Mouse (Mus musculus): ENCODE measurements around the gene Ptprn2. TPM values are rescaled to one million over a fixed set of nuclear protein-coding genes. Genes with fewer than 3 reads are reported as not detected.
A peak's percentile ranks its signal among the peaks of the same experiment; 100 is the strongest.

The Ptprn2 gene
- total RNA-seq, 4 experiments from 2014 or later, result 314 to 341 (median 329) TPM

DNA sequence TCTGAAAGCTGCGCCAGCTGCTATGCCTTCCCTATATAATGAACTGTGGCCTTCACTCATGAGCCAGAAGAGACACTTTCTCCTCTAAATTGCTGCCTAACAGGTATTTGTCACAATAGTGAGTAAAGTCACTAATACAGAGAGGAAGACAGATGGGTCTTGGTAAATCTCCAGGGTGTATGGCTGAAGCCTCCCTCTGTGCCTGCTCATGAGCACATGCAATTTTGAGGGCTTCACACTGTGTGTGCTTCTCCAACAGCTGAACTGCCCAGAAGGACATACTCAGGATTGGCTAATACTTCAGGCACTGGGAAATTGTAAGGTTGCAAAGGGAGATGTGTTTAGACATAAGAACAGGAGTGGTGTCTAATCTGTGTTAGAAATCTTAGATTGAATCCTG is 478.4 kb downstream of the Ptprn2 start:
- DNase-seq (ENCODE audit: low spot score in 2 of 2), result no peak

DNA sequence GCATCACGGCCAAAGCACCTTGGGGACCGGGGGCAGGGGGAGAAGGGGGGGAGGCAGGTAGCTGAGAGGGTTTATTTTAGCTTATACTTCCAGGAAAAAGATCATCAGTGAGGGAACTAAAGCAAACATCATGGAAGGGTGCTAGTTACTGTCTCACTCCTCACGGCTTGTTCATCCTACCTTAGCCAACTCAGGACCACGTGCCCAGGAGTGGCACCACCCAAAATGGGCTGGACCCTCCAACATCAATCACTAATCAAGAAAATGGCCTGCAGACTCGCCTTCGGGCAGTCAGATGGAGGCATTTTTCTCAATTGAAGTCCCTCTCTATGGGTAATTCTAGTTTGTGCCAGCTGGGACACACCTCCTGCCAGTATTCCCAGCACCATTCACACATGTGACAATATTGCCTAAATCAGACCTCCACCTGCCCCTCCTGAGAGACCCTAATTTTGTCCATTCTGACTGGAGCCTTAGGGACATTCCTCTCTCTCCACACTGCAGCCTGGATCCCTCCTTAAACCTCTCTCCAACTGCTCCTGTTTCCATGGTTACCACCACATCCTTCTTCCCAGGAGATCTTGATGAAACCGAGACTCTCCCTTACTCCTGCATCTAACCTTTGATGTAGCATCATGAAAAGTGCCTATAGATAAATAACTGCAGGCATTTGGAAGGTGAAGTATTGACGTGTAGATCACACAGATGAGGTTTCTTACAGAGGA is 482.9 kb downstream of the Ptprn2 start:
- DNase-seq (ENCODE audit: low spot score in 2 of 2), result peak in 1 of 2 experiments; percentile 20

DNA sequence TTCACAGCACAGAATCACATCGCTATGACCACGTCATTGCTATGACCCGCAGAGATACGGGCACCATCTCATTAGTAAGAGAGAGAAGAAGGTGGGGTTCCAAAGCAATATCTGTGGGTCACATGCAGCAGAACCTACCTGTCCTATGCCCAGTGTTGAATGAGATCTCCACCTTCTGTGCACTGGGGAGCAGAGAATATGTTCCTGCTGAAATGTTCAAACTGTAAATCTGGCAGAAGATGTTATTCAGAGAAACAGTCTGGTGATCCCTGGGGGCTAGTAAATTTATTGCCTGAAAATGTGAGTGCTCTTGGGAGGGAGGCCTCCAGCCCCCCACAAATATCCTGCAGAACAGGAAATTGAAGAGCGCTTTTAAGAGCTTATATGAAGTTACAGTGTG is 490.0 kb downstream of the Ptprn2 start:
- DNase-seq (ENCODE audit: low spot score in 2 of 2), result no peak

DNA sequence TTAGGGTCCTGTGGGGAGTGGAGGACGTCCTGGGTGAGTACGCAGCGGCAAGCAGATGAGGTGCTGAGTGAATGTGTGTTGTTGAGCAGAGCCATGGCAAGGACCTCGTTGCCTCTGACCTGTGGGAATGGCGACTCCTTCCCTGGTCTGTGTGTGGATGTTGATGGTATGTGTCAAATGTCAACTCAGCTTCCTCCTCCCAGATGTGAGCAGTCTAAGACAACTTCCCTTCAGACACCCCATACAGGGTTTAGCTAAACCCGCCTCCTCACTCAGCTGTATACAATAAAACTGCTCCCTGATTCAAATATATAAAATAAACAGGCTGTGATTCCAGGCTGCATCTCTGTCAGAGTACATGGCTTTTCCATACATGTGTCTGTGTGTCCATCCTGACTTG is 491.5 kb downstream of the Ptprn2 start:
- DNase-seq (ENCODE audit: low spot score in 2 of 2), result no peak

DNA sequence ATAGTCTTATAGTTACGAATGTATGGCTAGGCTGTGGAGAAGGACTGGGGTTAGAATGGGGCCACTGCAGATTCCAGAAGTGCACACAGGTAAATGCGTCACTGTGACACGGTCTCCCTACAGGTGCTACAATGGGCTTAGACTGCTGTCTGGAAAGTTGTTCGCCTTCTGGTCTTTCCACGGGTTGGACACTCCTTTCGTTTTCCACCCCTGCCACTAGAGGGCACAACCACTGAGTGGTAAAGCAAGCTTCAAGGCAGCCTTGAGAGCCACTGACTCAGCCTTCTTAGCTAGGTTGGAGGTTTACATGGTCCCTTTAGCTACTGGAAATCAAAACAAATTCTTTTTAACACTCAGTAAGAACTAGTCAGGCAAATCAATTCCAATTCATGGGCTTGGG is 492.7 kb downstream of the Ptprn2 start:
- DNase-seq (ENCODE audit: low spot score in 2 of 2), result no peak

DNA sequence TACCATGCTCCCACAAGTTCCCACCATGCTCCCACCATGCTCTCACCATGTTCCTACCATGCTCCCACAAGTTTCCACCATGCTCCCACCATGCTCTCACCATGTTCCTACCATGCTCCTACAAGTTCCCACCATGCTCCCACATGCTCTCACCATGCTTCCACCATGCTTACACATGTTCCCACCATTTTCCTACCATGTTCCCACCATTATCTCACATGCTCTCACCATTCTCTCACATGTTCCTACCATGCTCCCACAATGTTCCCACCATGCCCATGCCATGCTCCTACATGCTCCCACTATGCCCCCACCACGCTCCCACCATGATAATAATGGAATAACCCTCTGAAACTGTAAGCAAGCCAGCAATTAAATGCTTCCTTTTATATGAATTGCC is 495.8 kb downstream of the Ptprn2 start:
- no peak for DNase-seq (ENCODE audit: low spot score in 2 of 2)

DNA sequence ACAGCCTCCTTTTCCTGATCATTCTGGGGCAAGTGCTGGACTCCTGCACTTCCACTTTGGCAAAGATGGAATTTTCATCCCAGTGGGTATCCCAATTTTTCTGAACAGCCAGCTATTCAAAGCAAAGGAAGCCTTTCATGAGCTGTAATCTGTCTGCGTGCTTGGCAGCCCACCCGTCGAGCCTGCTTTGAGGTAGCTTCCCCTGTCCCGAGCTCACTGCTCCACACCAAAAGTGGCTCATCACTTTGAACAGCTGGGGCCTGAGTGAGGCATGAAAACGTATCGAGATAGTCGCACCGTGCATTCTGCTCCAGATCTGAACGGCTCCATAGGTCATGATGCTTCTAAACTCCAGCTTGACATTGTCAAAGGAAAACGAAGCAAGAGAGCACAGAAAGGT is 503.6 kb downstream of the Ptprn2 start:
- no peak for DNase-seq (ENCODE audit: low spot score in 2 of 2)

DNA sequence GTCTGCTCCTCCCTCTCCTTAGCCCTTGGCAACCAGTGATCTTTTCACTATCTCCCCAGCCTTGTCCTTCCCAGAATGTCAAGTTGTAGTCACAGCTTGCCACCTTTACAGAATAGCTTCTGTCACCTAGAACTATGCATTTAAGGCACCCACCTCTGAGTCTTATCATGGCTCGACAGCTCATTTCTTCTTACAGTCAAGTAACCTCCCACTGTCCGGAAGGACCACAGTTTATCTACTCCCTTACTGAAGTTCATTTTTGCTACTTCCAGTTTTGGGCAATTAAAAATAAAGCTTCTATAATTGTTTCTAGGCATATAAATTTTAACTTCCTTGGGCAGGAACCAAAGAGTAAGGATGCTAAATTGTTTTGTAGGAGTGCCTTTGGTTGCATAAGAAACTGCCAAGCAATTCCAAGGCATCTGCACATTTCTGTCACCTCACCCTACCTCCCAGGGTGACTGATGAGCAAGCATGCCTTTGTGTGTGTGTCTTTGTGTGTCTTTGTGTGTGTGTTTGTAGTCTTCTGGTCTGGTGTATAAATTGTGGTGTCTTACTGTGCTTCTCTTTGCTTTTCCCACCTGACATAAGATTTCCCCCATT is 516.1 kb downstream of the Ptprn2 start:
- DNase-seq (ENCODE audit: low spot score in 2 of 2), result peak in 1 of 2 experiments; percentile 27

DNA sequence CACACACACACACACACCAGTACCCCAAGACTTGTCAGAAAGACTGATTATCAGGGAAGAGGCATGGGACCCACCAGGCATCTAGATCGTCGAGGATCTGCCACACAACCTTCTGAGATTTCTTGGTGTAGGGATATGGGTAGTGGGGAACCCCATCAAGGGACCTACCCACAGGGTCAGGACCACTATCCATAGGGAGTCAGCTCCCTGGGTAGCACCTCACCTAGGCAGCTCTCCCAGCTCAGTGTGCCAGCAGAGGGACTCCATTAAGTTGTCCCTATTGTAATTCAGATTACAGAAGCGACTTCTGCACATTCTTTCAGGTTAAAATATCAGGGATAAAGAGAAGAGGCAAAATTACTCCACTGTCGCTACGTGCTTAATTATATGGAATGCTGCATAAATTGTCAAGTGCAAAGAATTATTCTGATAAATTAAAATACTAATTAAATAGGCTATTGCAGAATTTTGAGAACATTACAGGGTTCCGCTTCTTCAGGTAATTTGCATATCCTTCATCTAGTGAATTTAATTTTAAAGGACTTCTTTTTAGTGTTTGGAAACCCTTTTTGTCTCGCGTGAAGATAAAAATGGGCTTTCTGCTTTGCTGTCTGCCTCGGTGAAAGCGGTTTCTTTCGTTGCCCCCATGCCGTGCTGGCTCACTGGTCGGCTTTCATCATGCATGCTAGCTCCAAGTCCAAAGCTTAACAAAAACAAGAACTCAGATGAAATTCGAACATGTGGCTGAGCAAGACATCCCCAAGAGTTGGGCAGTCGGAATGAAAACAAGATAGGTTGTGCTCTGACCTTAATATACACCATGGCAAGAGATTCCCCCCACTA is 531.5 kb downstream of the Ptprn2 start:
- no peak for DNase-seq (ENCODE audit: low spot score in 2 of 2)

DNA sequence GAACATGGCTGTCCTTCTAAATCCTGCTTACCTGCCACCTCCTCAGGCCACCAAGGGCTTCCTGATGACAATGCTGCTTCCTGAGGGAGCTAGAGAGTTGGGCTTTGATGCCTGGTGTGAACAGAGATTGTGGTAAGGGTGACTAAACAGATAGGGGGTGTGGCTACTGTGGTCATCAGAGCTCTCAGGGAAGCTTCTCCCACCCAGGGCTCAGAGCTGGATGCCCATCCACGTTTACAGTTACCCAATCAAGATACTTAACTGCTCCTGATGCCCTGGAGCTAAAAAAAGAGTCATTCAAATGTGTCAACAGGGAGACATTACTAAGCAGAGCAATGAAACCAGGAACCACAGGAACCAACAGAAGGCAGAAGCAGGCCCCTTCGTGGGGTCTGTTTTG is 532.4 kb downstream of the Ptprn2 start:
- no peak for DNase-seq (ENCODE audit: low spot score in 2 of 2)

DNA sequence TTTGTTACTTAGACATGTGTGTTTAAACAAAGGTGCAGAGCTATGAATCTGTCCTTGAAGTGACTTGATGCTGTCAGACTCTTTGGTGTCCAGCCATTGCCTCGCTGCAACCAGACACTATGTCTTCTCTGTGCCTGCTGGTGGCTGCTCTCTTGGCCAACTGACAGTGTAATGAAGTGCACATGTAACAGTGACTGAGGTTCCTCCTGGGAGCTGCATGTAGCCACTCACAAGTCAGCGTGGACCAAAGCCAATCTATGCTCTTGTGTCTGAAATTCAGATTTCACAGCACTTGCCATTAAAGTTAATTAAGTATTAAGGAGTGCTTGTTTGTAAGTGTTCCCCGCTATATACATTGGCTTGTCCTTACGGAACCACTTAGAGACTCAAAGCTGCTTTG is 537.7 kb downstream of the Ptprn2 start:
- DNase-seq (ENCODE audit: low spot score in 2 of 2), result no peak

DNA sequence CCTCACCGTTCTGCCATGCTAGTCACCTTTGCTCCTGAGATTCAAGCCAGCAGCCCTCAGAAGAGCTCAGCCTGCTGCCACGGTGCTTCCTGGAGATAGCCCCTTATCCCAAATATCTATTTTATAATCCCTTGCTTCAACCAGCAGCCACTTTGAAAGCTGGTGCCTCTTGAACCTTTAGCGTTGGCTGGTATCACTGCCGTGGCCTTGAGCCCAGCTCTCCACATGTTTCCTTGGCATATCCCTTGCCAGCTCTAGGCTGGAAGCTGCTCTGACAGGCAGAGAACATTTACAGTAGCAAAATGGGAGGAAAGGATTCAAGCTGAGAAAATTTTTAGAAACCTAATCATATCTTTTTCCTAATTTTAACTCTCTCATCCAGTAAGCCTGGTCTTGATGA is 539.4 kb downstream of the Ptprn2 start:
- DNase-seq (ENCODE audit: low spot score in 2 of 2), result no peak

DNA sequence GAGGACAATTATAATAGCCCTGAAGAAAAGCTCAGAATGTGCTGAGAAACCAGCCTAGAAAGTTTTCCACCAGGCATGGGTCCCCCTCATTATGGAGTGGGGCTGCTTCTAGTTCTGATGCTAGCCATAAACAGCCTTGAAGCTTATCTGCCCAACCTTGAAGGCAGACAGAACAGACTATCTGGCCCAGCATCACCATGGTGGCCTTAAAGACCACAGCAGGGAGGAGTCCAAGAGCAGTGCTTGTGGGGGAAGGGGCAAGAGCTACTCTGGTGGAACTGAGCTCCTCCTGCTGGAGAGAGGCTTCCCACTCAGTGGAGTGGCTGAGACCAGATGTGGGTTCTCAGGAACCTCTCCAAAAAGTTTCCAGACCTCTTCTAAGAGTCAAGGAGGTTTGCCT is 540.2 kb downstream of the Ptprn2 start:
- no peak for DNase-seq (ENCODE audit: low spot score in 2 of 2)

DNA sequence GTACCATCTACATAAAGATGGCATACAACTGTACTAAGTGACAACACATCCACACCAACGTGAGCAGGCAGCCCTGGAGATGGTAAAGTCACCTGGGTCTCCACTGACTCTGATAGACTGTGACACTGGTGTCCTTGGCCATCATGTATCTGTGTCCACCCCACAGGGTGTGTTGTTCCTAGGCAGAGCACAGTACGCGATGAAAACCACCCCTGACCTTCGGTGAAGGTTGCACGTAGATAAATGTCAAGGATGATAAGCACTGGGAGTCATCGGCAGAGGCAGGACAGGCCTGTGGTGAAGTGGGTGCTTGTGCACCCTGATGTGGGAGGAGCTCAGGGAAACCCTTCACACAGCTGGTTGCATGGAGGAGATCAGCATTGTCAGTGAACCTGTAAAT is 541.8 kb downstream of the Ptprn2 start:
- DNase-seq (ENCODE audit: low spot score in 2 of 2), result no peak

DNA sequence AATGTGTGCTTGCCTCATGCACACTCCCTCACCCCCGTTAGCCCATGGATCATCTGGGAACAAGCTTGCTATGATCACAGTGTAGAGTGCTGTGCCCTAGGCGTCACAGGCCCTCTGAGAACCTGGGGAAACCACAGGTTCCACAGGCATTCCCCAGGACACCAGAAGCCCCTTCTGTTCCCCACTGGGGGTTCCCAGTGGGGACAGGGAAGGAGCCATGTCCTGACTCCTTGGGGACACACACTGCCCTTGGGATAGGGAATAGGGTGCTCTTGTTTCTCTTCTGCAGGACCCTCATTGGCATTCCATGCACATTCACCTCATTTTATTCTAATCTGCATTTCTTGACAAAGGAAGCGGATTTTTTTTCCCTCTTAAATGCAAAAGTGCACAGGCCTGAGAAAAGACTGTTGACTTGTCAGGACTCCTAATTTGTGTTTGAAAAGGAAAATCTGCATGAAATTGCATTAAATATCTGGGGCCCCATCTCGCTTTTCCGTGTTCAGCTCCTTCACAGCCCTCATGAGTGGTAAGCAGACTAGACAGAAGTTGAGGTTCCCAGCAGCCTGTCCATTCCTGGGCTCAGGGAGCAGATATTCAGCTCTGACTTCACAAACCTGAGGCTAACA is 542.9 kb downstream of the Ptprn2 start:
- DNase-seq (ENCODE audit: low spot score in 2 of 2), result no peak

DNA sequence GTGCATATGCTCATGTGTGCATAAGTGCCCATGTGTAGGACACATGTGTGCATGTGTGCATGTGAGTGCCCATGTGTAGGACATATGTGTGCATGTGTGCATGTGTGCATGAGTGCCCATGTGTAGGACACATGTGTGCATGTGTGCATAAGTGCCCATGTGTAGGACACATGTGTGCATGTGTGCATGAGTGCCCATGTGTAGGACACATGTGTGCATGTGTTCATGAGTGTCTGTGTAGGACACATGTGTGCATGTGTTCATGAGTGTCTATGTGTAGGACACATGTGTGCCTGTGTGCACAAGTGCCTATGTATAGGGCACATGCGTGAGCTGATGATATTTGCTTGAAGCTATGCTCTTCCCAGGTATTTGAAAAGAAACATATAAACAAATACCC is 547.7 kb downstream of the Ptprn2 start:
- DNase-seq (ENCODE audit: low spot score in 2 of 2), result no peak

DNA sequence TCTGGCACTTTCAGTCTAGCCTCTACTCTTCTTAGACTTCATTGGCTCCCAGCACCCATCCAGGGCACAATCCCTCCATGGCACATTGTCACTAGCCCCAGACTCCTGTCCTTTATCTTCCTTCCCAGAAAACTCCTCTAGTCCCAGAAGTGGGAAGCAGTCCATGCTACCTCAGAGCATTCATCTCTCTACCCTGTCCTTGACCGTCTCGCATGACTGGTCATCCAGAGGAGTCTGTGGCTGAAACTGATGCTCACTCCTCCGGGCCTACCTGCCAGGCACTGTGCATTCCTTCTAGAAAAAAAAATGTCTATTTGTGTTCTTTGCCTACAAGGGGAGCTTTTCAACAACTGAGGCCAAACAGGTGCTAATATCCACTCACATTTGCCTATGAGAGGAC is 549.0 kb downstream of the Ptprn2 start:
- no peak for DNase-seq (ENCODE audit: low spot score in 2 of 2)

DNA sequence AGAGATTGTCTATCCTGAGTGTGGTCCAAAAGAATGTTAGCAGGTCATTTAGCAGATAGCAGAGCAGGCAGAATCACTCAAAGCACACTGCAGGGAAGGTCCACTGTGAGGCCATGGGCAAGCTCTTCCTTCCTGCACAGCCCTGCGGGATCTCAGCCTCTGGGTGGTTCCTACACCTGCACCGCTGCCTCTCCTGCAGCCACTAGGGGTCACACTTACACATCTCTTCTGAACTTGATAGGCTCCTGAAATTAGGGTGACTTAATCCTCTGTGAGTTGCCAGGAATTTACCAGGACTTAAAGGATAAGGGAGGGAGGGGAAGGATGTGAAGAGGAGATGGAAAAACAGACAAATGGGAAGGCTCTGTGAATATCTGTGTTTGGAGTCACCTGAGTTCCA is 549.7 kb downstream of the Ptprn2 start:
- DNase-seq (ENCODE audit: low spot score in 2 of 2), result peak; percentile 48 to 57

DNA sequence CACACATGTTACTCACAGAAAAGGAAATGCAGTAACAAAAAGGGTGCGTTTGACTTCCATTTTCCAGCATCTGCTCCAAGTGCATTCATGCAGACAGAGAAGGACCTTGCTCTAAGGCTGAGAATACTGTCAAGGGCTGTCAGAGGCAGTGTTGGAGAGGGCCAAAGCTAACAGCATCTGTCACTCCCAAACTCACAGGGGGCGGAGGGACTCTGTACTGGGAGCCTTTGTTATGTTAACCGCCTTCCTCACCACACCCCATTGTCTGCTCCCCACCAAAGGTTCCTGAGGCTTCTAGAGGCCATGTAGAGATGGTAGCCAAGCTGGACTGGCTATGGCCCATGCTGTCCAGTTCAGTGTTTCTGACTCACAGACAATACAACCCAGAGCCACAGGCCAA is 553.9 kb downstream of the Ptprn2 start:
- no peak for DNase-seq (ENCODE audit: low spot score in 2 of 2)

DNA sequence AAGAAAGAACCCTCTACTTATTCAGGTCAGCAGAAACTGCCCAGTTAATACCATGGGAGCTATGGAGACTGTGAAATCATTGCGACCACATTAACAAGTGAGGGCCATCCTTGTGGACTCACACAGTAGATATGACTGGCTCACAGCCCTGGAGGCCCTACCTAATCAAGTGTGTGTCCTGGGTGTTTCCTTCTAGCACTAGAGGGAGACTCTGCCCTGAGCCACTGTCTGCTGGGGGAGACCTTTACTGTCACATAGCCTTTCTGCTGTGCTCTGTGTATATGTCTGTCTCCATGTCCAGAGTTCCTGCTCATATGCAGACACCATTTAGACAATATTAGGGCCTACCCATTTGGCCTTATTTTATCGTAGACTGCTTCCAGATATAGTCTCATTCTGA is 555.9 kb downstream of the Ptprn2 start:
- DNase-seq (ENCODE audit: low spot score in 2 of 2), result no peak

DNA sequence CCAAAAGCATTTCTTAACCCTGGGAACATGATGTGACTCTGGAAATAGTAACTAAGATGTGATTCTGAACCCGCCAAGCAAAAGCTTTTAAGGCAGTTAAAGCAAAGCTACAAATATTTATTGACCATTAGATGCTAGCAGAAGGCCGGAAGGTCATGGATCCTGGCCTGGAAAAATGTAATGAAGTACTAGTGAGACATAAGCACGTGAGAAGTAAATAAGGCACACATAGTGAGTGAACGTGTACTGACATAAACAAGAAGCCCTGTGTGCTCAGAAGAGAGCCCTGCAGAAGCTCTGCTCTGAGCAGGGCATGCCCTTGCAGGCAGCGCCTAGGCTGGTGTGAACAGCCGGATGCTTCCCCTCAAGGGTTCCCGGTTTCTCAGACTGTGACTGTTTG is 557.2 kb downstream of the Ptprn2 start:
- DNase-seq (ENCODE audit: low spot score in 2 of 2), result no peak
